Mouse (Mus musculus) layer of hippocampus, postnatal 10 days (tissue): ENCODE results near the gene Gm44. TPM values are rescaled to one million over a fixed set of nuclear protein-coding genes. Genes with fewer than 3 reads are reported as not detected.
"Not testable (repeated sequence)": the region's sequence is repeated elsewhere in the genome, so short reads cannot be mapped to it uniquely, and the experiment has no call there.

ENCODE experiments used
- DNase-seq, 2 experiments: peaks; one replicate each; pipeline ENCODE4 v3.0.0; 2021; ENCODE audit warnings: low spot score in 2 of 2
- long read RNA-seq: library from polyadenylated mRNA; stranded (forward); transcript quantifications from one replicate; pipeline ENCODE4 v2.0.0, GENCODE M21; 2023
- total RNA-seq, 2 experiments: library from RNA; stranded (reverse); gene quantifications; 2 replicates each; pipeline ENCODE4 v1.2.3; 2021

The Gm44 gene
- not detected for total RNA-seq
- long read RNA-seq: 0 reads

GRCm38 (mm10) chrX:90891842-90892241, at the start of gene Gm44:
TSS of gene Gm44 (plus strand) at chrX:90892142.
- no peak for DNase-seq

GRCm38 (mm10) chrX:90927989-90928388, 36.0 kb downstream of the Gm44 start:
- DNase-seq: peak; percentile 4 to 11

GRCm38 (mm10) chrX:90938211-90938610, 46.3 kb downstream of the Gm44 start:
- not testable (repeated sequence) for DNase-seq
